Mouse (Mus musculus) lung, adult 18-20 months (tissue): ENCODE results near the gene Gm43518.
A peak's percentile ranks its signal among the peaks of the same experiment; 100 is the strongest.

Experiments
- DNase-seq, 2 experiments: peaks; one replicate each; pipeline ENCODE4 v3.0.0; 2022; ENCODE audit warnings: mixed read lengths in 2 of 2

Gene Gm43518

GRCm38 (mm10) chr5:123933957-123934591 lies 6.9 kb downstream of the Gm43518 start:
- no peak for DNase-seq

- no peak for DNase-seq
These were observed 8.7 kb downstream of the Gm43518 start for GRCm38 (mm10) chr5:123935931-123936330.

- DNase-seq, result no peak
These were observed 11.3 kb downstream of the Gm43518 start for GRCm38 (mm10) chr5:123938479-123938878.

GRCm38 (mm10) chr5:123946546-123946945 lies 19.3 kb downstream of the Gm43518 start:
- DNase-seq, result no peak

- DNase-seq, result peak in 1 of 2 experiments; percentile 24
These were observed 20.0 kb downstream of the Gm43518 start for GRCm38 (mm10) chr5:123947041-123947761.

GRCm38 (mm10) chr5:123952365-123953045 lies 25.3 kb downstream of the Gm43518 start:
- DNase-seq, result no peak

GRCm38 (mm10) chr5:123957213-123957612 lies 30.0 kb downstream of the Gm43518 start:
- DNase-seq, result no peak

- DNase-seq, result no peak
These were observed 31.8 kb downstream of the Gm43518 start for GRCm38 (mm10) chr5:123959018-123959417.

GRCm38 (mm10) chr5:123960129-123960528 lies 32.9 kb downstream of the Gm43518 start:
- peak; percentile 56 to 72 for DNase-seq

GRCm38 (mm10) chr5:123961046-123961445 lies 33.8 kb downstream of the Gm43518 start:
- DNase-seq, result no peak

- no peak for DNase-seq
These were observed 37.0 kb downstream of the Gm43518 start for GRCm38 (mm10) chr5:123964208-123964607.

- DNase-seq, result no peak
These were observed 39.5 kb downstream of the Gm43518 start for GRCm38 (mm10) chr5:123966759-123967158.

- no peak for DNase-seq
These were observed 41.2 kb downstream of the Gm43518 start for GRCm38 (mm10) chr5:123968468-123968867.

- DNase-seq, result no peak
These were observed 42.0 kb downstream of the Gm43518 start for GRCm38 (mm10) chr5:123969216-123969615.

- no peak for DNase-seq
These were observed 43.4 kb downstream of the Gm43518 start for GRCm38 (mm10) chr5:123970576-123970975.

GRCm38 (mm10) chr5:123972453-123972852 lies 45.2 kb downstream of the Gm43518 start:
- DNase-seq, result no peak

- peak; percentile 85 to 89 for DNase-seq
These were observed 46.3 kb downstream of the Gm43518 start, which contains the start of gene Hip1r for GRCm38 (mm10) chr5:123973299-123974178. Gene Hip1r (plus strand): TSS chr5:123973628.

GRCm38 (mm10) chr5:123974179-123974485 lies 46.9 kb downstream of the Gm43518 start:
- no peak for DNase-seq

- peak; percentile 65 to 70 for DNase-seq
These were observed 47.4 kb downstream of the Gm43518 start for GRCm38 (mm10) chr5:123974616-123975111.

GRCm38 (mm10) chr5:123975668-123976180 lies 48.5 kb downstream of the Gm43518 start:
- DNase-seq, result peak; percentile 79 to 87

- DNase-seq, result peak in 1 of 2 experiments; percentile 58
These were observed 50.0 kb downstream of the Gm43518 start for GRCm38 (mm10) chr5:123977231-123977630.

- no peak for DNase-seq
These were observed 50.9 kb downstream of the Gm43518 start for GRCm38 (mm10) chr5:123978131-123978530.
